Mouse (Mus musculus): ENCODE data around the gene Gucd1. TPM values are rescaled to one million over a fixed set of nuclear protein-coding genes. Genes with fewer than 3 reads are reported as not detected.
A peak's percentile ranks its signal among the peaks of the same experiment; 100 is the strongest.

Gucd1 gene
- polyA plus RNA-seq, 1 experiment from 2014 or later = 32.8 TPM

- 10% methylated on average over 3 of the region's 3 CpGs for WGBS
- H3K4me2 ChIP-seq (ENCODE audit: low read length) = no peak overlapping the region
- H3K27ac ChIP-seq (replicated peaks in 1 of 2; ENCODE audit: control insufficient read depth in 1 of 2, insufficient read depth in 1 of 2, low read depth in 2 of 2, low read length in 2 of 2) = no peak overlapping the region
- H3K9ac ChIP-seq (ENCODE audit: low read length) = no peak overlapping the region
- peaks cover 5 to 14% of the 10 kb centered on the region in 2 experiments for H3K4me1 ChIP-seq (ENCODE audit: control insufficient read depth in 2 of 2, insufficient read depth in 2 of 2, low read length in 2 of 2)
- H3K9me3 ChIP-seq (ENCODE audit: control insufficient read depth, low read length) = no peaks in the 10 kb centered on the region
- ATAC-seq (ENCODE audit: insufficient number of reproducible peaks, insufficient read depth, low FRiP score, low read depth) = no peak; the same call in 1 of the 2 replicates
- no peaks in the 10 kb centered on the region for H3K27me3 ChIP-seq (ENCODE audit: control insufficient read depth, insufficient read depth, low read length)
- no peaks in the 10 kb centered on the region for H3K36me3 ChIP-seq (ENCODE audit: control insufficient read depth, insufficient read depth, low read length)
- H3K4me3 ChIP-seq (ENCODE audit: control insufficient read depth in 1 of 2, insufficient read depth in 1 of 2, low read depth in 1 of 2, low read length in 2 of 2) = no peak overlapping the region
Measured at GRCm38 (mm10) chr10:75436604-75437217, 81.1 kb downstream of the Gucd1 start.

- Histone ChIP-seq H3K27ac (replicated peaks in 1 of 2; ENCODE audit: control insufficient read depth in 1 of 2, insufficient read depth in 1 of 2, low read depth in 2 of 2, low read length in 2 of 2) (no peak overlapping the region), H3K27me3 (ENCODE audit: control insufficient read depth, insufficient read depth, low read length) (no peaks in the 10 kb centered on the region), H3K9me3 (ENCODE audit: control insufficient read depth, low read length) (0 out of 2 replicates have a peak, but pooled peaks cover 5% of the 10 kb centered on the region), H3K4me1 (ENCODE audit: control insufficient read depth in 2 of 2, insufficient read depth in 2 of 2, low read length in 2 of 2) (no peaks in the 10 kb centered on the region), H3K4me3 (ENCODE audit: control insufficient read depth in 1 of 2, insufficient read depth in 1 of 2, low read depth in 1 of 2, low read length in 2 of 2) (no peak overlapping the region), H3K4me2 (ENCODE audit: low read length) (no peak overlapping the region), H3K36me3 (ENCODE audit: control insufficient read depth, insufficient read depth, low read length) (no peaks in the 10 kb centered on the region), H3K9ac (ENCODE audit: low read length) (no peak overlapping the region)
- WGBS = 91% methylated on average over 6 of the region's 6 CpGs
- ATAC-seq (ENCODE audit: insufficient number of reproducible peaks, insufficient read depth, low FRiP score, low read depth) = no peak
Measured at GRCm38 (mm10) chr10:75430633-75431032, 87.1 kb downstream of the Gucd1 start.

DNA sequence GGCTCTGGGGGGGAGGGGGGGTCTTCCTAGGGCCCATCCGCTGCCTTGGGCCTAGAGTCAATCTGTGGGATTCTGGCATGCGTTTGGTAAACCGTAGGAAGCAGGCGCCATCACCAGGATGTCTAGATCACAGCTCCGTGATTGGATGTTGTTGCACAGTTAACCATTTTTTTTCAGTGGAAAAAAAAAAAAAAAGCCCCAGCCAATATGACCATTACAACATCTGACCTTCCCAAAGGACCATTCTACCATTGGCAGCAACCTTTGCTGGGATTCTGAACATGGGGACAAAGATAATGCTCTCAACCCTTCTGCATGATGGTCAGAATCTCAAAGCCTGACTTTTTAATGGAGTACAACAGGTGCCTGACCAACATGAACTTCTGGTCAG, 87.6 kb downstream of the Gucd1 start:
- no peak overlapping the region for H3K27ac ChIP-seq (replicated peaks in 1 of 2; ENCODE audit: control insufficient read depth in 1 of 2, insufficient read depth in 1 of 2, low read depth in 2 of 2, low read length in 2 of 2)
- no peak overlapping the region for H3K4me3 ChIP-seq (ENCODE audit: control insufficient read depth in 1 of 2, insufficient read depth in 1 of 2, low read depth in 1 of 2, low read length in 2 of 2)
- no peak overlapping the region for H3K9ac ChIP-seq (ENCODE audit: low read length)
- WGBS = 88% methylated on average over 5 of the region's 5 CpGs
- ATAC-seq (ENCODE audit: insufficient number of reproducible peaks, insufficient read depth, low FRiP score, low read depth) = no peak
- H3K27me3 ChIP-seq (ENCODE audit: control insufficient read depth, insufficient read depth, low read length) = no peaks in the 10 kb centered on the region
- no peaks in the 10 kb centered on the region for H3K4me1 ChIP-seq (ENCODE audit: control insufficient read depth in 2 of 2, insufficient read depth in 2 of 2, low read length in 2 of 2)
- H3K9me3 ChIP-seq (ENCODE audit: control insufficient read depth, low read length) = 0 out of 2 replicates have a peak, but pooled peaks cover 5% of the 10 kb centered on the region
- H3K4me2 ChIP-seq (ENCODE audit: low read length) = no peak overlapping the region
- H3K36me3 ChIP-seq (ENCODE audit: control insufficient read depth, insufficient read depth, low read length) = no peaks in the 10 kb centered on the region

DNA sequence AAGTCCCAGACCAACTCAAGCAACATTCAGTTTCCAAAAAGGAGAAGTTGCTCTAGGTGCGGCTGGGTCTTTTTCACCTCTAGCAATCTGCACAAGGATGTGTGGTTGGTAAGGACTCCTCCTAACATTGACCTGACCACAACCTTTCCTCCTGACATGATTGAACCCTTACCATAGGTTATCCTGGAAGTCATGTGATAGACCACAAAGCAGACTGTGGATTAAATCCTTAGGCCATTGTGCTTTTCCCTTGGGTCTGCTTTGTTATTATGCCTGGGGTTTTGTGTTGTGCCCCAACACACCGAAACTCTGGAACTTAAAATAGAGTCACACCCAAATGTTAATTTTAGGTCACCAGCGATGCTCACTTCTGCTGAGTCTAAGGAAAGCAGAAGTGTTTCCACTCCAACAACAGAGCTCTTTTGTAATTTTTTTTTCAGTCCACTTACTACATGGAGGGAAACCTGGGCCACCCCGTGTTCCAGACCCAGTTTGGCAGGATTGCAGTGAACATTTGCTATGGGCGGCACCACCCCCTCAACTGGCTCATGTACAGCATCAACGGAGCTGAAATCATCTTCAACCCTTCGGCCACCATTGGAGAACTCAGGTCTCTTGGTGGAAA, 88.1 kb downstream of the Gucd1 start:
- H3K4me2 ChIP-seq (ENCODE audit: low read length) = no peak overlapping the region
- H3K4me1 ChIP-seq (ENCODE audit: control insufficient read depth in 2 of 2, insufficient read depth in 2 of 2, low read length in 2 of 2) = 0 out of 4 replicates have a peak, but pooled peaks cover 0 to 2% of the 10 kb centered on the region in 2 experiments
- H3K36me3 ChIP-seq (ENCODE audit: control insufficient read depth, insufficient read depth, low read length) = no peaks in the 10 kb centered on the region
- WGBS = 84% methylated on average over 7 of the region's 7 CpGs
- H3K4me3 ChIP-seq (ENCODE audit: control insufficient read depth in 1 of 2, insufficient read depth in 1 of 2, low read depth in 1 of 2, low read length in 2 of 2) = no peak overlapping the region
- H3K27ac ChIP-seq (replicated peaks in 1 of 2; ENCODE audit: control insufficient read depth in 1 of 2, insufficient read depth in 1 of 2, low read depth in 2 of 2, low read length in 2 of 2) = no peak overlapping the region
- no peaks in the 10 kb centered on the region for H3K27me3 ChIP-seq (ENCODE audit: control insufficient read depth, insufficient read depth, low read length)
- no peak overlapping the region for H3K9ac ChIP-seq (ENCODE audit: low read length)
- no peak for ATAC-seq (ENCODE audit: insufficient number of reproducible peaks, insufficient read depth, low FRiP score, low read depth)
- H3K9me3 ChIP-seq (ENCODE audit: control insufficient read depth, low read length) = 0 out of 2 replicates have a peak, but pooled peaks cover 5% of the 10 kb centered on the region

GRCm38 (mm10) chr10:75429004-75429380, 88.8 kb downstream of the Gucd1 start:
- 86% methylated on average over 6 of the region's 6 CpGs for WGBS
- no peak for ATAC-seq (ENCODE audit: insufficient number of reproducible peaks, insufficient read depth, low FRiP score, low read depth)

DNA sequence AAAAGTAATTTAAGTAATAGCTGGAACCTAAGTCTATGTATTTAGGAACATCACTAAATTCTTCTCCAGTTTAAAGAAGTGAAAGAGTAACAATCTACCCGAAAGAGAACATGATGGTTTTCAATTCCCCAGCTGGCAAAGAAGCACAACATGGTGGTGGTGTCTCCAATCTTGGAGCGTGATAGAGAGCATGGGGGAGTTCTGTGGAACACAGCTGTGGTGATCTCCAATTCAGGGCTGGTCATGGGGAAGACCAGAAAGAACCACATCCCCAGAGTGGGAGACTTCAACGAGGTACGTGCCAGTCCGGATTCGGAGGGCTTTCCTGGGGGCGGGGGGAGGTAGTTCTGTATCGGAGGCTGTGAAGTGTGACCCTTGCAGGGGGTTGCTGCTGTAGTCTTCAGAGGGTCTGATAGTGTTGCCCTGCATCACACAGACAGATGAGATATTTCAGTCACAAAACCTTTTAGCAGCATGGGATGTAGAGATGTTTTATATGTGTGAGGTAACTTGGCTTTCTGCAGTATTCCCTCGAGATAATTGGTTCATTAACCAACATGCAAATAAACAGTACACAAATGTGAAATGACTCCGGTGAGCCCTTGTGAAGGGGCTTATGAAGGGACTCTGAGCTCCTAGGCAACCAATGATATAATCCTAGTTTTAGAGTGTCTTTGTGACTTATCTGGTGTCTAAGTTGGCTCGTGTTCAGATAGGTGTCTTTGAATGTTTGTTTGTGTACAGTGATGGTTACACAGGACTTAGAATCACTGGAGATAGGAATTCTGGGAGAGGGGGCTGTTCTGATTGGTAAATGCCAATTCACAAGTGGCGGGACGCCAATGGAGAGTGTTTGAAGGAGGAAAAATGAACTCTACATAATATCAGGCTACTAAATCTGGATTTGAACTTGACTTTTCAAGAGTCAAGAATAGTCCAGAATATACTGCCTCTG, 89.4 kb downstream of the Gucd1 start:
- no peak overlapping the region for H3K4me3 ChIP-seq (ENCODE audit: control insufficient read depth in 1 of 2, insufficient read depth in 1 of 2, low read depth in 1 of 2, low read length in 2 of 2)
- no peak overlapping the region for H3K4me2 ChIP-seq (ENCODE audit: low read length)
- no peaks in the 10 kb centered on the region for H3K36me3 ChIP-seq (ENCODE audit: control insufficient read depth, insufficient read depth, low read length)
- no peak overlapping the region for H3K9ac ChIP-seq (ENCODE audit: low read length)
- 83% methylated on average over 13 of the region's 13 CpGs for WGBS
- no peak for ATAC-seq (ENCODE audit: insufficient number of reproducible peaks, insufficient read depth, low FRiP score, low read depth)
- H3K4me1 ChIP-seq (ENCODE audit: control insufficient read depth in 2 of 2, insufficient read depth in 2 of 2, low read length in 2 of 2) = peaks cover 0 to 3% of the 10 kb centered on the region in 2 experiments; a peak in 1 of 4 replicates
- H3K27me3 ChIP-seq (ENCODE audit: control insufficient read depth, insufficient read depth, low read length) = no peaks in the 10 kb centered on the region
- peaks cover 5% of the 10 kb centered on the region; the same call in 1 of the 2 replicates for H3K9me3 ChIP-seq (ENCODE audit: control insufficient read depth, low read length)
- no peak overlapping the region for H3K27ac ChIP-seq (replicated peaks in 1 of 2; ENCODE audit: control insufficient read depth in 1 of 2, insufficient read depth in 1 of 2, low read depth in 2 of 2, low read length in 2 of 2)

More at GRCm38 (mm10) chr10:75429004-75429380, 88.8 kb downstream of the Gucd1 start:
- no peak overlapping the region for H3K27ac ChIP-seq (replicated peaks in 1 of 2; ENCODE audit: control insufficient read depth in 1 of 2, insufficient read depth in 1 of 2, low read depth in 2 of 2, low read length in 2 of 2)
- peaks cover 0 to 3% of the 10 kb centered on the region in 2 experiments; a peak in 1 of 4 replicates for H3K4me1 ChIP-seq (ENCODE audit: control insufficient read depth in 2 of 2, insufficient read depth in 2 of 2, low read length in 2 of 2)
- H3K9ac ChIP-seq (ENCODE audit: low read length) = no peak overlapping the region
- no peak overlapping the region for H3K4me3 ChIP-seq (ENCODE audit: control insufficient read depth in 1 of 2, insufficient read depth in 1 of 2, low read depth in 1 of 2, low read length in 2 of 2)
- no peaks in the 10 kb centered on the region for H3K27me3 ChIP-seq (ENCODE audit: control insufficient read depth, insufficient read depth, low read length)
- no peaks in the 10 kb centered on the region for H3K36me3 ChIP-seq (ENCODE audit: control insufficient read depth, insufficient read depth, low read length)
- 0 out of 2 replicates have a peak, but pooled peaks cover 5% of the 10 kb centered on the region for H3K9me3 ChIP-seq (ENCODE audit: control insufficient read depth, low read length)
- H3K4me2 ChIP-seq (ENCODE audit: low read length) = no peak overlapping the region

- H3K4me2 ChIP-seq (ENCODE audit: low read length) = 0 out of 2 replicates have a peak overlapping the region, but pooled peaks have one; percentile 0
- no peak for ATAC-seq (ENCODE audit: insufficient number of reproducible peaks, insufficient read depth, low FRiP score, low read depth)
- no peak overlapping the region for H3K4me3 ChIP-seq (ENCODE audit: control insufficient read depth in 1 of 2, insufficient read depth in 1 of 2, low read depth in 1 of 2, low read length in 2 of 2)
- H3K9ac ChIP-seq (ENCODE audit: low read length) = no peak overlapping the region
- no peaks in the 10 kb centered on the region for H3K36me3 ChIP-seq (ENCODE audit: control insufficient read depth, insufficient read depth, low read length)
- no peaks in the 10 kb centered on the region for H3K27me3 ChIP-seq (ENCODE audit: control insufficient read depth, insufficient read depth, low read length)
- no peaks in the 10 kb centered on the region; the same call in 1 of the 2 replicates for H3K9me3 ChIP-seq (ENCODE audit: control insufficient read depth, low read length)
- no peak overlapping the region for H3K27ac ChIP-seq (replicated peaks in 1 of 2; ENCODE audit: control insufficient read depth in 1 of 2, insufficient read depth in 1 of 2, low read depth in 2 of 2, low read length in 2 of 2)
- 49% methylated on average over 10 of the region's 10 CpGs for WGBS
- peaks cover 0 to 3% of the 10 kb centered on the region in 2 experiments; a peak in 1 of 4 replicates for H3K4me1 ChIP-seq (ENCODE audit: control insufficient read depth in 2 of 2, insufficient read depth in 2 of 2, low read length in 2 of 2)
Measured at GRCm38 (mm10) chr10:75424498-75424901, 93.3 kb downstream of the Gucd1 start.

All from heart, embryonic 14.5 days (tissue).